Mouse (Mus musculus) gastrocnemius, postnatal 36 days (tissue): ENCODE data around the gene Kcnq5. TPM values are rescaled to one million over a fixed set of nuclear protein-coding genes. Genes with fewer than 3 reads are reported as not detected.

Experiments used
- DNase-seq, 2 experiments: peaks; one replicate each; pipeline ENCODE4 v3.0.0; 2022
- intact Hi-C: fragments of 180-260 bp; cut with DNase I; formaldehyde crosslinking; loops from one replicate; pipeline ENCODE4 v1.15.1; 2025
- long read RNA-seq, 2 experiments: library from polyadenylated mRNA; stranded (forward); transcript quantifications; one replicate each; pipeline ENCODE4 v2.0.0; 2021
- total RNA-seq, 2 experiments: library from RNA; stranded (reverse); gene quantifications; 2 replicates each; pipeline ENCODE4 v1.2.3; 2021

The Kcnq5 gene
- 1 to 10 TPM; 5.4 to 8.2 TPM for total RNA-seq
- long read RNA-seq, experiment 1, partial matches to known transcripts = 0 of 4 reads
- long read RNA-seq, experiment 1, other reads (novel, unspliced or antisense) = 4 of 4 reads
- long read RNA-seq, experiment 2, partial matches to known transcripts = 0 of 1 reads
- long read RNA-seq, experiment 2, other reads (novel, unspliced or antisense) = 1 of 1 reads

DNA sequence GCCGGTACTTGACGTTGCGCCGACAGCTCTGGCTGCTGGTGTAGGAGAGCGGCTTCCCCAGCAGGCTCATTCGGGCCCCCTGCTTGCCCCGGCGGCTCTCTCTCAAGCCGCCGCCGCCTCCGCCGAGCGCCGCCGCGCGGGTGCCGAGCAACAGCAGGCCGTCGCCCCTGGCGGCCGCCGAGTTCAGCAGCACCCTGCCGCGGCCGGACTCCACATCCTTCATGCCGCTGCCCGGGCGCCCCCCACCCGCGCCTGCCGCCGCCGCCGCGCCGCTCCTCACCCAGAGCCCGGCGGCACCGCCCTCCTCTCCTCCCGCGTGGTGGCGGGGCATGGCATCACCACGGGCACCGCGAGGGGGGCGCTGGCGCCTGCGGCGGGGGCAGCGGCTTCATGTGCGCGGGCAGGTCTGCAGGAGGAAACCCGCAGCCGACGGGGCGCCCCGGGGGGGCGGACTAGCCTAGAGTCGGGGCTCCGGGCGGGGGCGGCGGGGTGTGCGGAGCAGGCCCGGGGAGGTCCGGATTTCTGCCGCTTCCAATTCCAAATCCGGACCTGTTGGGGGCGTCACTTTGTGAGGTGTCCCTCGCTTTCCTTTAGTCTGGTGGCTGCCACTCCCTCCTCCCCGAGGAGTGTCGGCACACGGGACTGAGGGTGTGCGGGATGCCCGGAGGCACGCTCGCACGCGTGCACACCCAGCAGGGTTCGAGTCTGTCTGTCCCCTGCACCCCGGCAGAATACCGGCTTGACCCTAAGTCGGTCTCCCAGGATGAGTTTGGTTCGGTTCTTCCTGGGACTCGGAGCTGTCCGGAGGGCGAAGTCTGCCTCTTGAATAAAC lies at the start of gene Kcnq5:
Gene Kcnq5 (minus strand): TSS at position 692 of the 832 bp plus-strand sequence.
- peak; percentile 16 to 38 for DNase-seq
- intact Hi-C loops = loop anchor here (5.0 kb wide), 1 partner anchor 429 kb away; no protein-coding TSS in a partner anchor

DNA sequence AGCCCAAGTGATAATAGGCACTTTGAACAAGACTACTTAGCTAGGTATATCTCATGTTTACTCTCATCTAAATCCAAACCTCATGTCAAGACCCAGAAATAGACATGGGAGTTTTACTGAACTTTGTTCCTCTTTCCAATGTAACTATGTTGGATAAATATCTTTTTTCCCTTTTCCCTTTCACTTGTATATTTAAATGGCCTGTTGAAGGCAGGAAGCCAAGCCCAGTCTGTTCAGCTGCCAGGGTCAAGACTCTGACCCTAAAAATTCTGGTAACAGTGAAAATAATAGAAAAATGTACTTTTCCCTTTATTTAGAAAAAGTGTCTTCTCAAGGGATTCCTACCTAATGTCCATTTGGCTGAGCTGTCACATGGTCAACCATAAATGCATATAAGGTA lies 18.0 kb upstream of the Kcnq5 start:
- intact Hi-C loops = no loop called here
- DNase-seq = no peak

DNA sequence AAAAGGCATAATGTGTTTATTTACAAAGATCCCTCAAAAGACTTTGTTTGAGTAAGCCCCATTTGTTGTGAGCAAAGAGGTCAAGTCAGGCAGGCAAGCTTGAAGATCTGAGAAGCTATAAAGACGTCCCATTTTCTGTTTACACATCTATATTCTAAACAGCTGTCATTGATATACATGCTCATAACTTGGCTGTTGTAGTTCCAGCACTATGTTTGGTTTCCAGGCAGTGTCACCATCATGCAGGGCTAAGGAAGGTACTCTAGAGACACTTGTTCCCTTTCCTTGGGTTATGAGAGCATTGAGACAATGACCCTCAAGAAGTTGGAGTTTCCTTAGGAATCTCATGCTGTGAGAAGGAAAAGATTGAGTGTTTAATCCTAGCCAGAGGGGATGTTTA lies 17.6 kb upstream of the Kcnq5 start:
- intact Hi-C loops = no loop called here
- DNase-seq = no peak

DNA sequence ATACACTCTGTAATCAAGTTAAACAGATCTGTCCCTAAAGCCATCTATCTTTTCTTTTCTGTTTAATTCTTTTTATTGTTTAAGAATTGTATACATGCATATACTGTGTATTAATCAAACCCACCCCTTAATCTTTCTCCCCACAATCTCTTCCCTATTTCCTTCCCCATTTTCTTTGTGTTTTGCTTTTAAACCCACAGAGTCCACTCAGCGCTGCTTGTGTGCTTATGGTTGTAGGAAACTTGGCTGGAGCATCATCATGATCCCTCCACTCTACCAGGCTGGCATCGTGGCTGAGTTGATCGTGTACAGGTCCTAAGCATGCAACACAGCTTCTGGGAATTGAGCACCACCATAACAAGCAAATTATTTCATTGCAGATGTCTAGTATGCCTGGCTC lies 12.3 kb upstream of the Kcnq5 start:
- intact Hi-C loops = no loop called here
- DNase-seq = no peak

DNA sequence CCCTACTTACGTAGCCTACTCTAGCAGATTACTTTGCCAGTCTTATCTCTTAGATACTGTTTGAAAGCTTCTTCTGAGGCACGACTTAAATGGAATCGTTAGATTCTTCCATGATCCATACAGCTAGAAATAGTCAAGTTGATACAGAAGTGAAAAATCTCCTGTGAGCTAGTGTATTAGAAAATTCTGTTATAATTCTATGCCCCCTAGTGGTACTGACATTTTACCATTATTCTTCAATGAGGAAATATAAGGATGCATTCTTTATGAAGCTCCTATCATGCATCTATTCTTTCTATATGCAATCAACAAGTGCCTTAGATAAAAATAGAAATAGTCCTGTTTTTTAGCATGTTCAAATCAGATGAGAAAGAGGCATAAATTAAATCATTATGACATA lies 5.4 kb upstream of the Kcnq5 start:
- no peak for DNase-seq
- intact Hi-C loops = loop anchor here (2.0 kb wide), 1 partner anchor 556 kb away; no protein-coding TSS in a partner anchor

DNA sequence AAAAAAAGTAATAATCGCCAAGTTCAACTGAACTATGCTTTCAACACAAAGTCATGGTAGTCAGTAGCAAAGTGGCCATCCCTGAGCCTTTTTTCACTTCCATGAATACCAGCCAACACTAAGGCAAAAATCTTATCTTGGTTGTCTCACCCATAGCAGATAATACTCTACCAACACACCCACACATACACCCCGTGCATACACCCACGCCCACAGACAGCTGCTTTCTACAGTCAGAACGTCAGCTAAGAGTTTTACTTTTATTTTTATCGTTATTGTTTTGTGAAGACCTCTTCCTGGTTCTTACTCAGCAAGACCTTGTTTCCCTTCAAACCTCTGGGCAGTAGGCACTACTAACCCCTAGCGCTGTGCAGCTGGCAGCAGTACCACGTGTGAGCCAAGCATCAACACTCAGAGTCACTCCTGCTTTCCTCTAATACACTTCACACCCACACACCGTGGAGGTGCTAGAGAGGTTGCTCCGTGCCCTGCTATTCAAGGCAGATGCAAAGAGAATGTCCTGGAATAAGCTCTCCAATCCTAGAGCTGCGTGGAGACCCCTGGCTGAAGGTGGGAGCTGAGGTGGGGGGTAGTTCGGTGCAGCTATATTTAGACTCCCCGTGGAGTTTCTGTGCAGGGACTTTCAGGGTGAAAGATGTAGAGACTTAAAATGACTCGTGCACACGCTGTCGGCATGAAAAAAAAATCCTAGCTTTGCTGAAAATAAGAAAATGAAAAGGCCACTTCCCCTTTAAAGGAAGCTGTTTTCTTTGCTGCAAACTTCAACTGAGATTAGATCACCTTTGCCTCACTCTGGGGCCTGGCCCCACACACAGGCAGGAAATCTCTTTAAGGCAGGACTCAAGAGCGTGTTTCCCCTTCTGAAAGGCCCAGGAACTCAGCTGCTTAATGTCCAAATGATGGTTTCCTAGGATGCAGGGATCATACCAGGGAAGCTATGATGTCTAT lies 1.4 kb upstream of the Kcnq5 start:
- intact Hi-C loops = loop anchor here (5.0 kb wide), 1 partner anchor 431 kb away; no protein-coding TSS in a partner anchor
- DNase-seq = no peak

DNA sequence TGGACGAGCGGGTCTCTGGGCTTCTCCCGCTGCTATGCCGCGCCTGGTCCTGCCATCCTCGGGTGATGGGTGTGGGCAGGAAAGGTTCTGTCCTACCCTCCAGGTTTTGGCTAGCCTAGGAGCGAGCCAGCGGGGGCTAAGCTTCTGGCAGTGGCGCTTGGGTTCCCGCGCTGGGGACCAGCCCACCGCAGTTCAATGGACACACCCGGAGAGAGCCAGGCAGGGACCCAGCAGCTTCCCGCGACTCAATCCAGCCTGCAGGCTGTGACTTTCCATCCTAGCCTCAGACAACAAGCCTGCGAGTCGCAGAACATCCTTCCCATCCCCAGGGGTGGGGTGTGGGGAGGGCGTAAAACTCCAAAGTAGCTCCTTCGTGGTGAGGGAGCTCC lies 335 bp upstream of the Kcnq5 start:
- intact Hi-C loops = loop anchor here (5.0 kb wide), 1 partner anchor 430 kb away; no protein-coding TSS in a partner anchor
- peak in 1 of 2 experiments; percentile 17 for DNase-seq

DNA sequence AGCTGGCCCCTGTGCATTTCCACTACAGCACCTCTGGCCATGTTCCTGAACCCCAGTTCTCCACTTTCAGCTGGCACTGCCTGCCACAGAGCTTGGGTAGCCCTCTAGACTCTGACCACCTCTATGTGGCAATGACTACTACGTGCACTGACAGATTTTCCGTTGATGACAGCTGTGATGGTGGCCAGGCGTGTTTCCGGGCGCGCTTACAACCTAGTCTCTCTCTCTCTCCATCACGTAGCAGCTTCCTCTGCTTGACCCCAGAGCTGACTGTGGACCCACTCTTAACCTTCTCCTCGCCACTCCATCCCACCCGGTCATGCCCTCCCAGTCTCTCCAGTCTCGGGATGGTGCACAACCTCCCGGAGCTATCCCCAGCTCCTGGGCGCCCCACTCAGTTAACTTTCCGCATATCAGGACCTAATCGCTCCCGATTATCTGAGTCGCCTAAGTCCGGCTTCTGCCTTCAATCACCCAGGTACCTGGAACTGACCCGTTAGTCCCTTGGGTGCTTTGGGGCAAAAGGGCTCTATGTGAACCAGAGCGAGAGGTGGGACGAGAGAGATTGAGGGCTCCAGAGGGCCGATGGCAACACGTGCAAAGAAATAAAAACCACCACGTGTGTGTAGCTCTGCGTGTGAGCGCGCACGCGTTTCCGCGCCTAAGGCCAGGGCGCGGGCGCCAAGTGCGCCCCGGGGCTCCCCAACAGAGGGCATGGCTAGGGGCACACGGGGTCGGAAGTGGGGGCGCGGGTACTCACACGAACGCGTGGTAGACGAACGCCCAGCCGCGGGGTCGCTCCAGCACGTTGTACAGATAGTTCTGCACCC lies 1.1 kb downstream of the Kcnq5 start:
- DNase-seq = peak in 1 of 2 experiments; percentile 17
- intact Hi-C loops = loop anchor here (5.0 kb wide), 1 partner anchor 428 kb away; no protein-coding TSS in a partner anchor

DNA sequence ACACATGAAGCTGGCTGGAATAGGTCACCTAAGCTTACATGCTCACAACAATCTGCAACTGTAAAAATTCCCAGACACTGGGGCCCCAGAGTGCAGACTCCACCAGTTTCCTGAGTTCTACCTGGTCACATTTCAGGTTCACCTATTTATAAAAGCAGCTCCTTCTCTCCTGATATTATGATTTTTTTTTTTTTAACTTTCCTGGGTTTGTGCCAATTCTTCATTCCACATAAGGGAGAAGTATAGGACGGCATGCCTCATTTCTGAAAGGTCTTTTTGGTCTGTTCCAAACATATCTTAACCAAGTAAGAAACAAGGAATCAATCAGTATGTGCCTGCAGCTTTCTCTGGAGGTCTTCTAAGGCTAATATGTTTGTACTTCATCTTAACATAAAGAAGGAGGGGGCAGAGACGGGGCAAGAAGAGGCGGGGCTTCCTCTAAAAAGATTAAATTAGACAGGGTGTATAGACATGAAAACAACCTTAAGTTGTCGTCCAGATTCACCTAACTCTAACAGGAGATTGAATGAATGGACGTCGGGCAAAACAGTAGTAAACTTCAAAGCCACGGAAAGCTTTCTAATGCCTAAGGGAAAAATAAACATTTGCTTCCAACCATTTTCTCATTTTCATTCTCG lies 2.0 kb downstream of the Kcnq5 start:
- intact Hi-C loops = loop anchor here (5.0 kb wide), 1 partner anchor 427 kb away; no protein-coding TSS in a partner anchor
- DNase-seq = no peak

DNA sequence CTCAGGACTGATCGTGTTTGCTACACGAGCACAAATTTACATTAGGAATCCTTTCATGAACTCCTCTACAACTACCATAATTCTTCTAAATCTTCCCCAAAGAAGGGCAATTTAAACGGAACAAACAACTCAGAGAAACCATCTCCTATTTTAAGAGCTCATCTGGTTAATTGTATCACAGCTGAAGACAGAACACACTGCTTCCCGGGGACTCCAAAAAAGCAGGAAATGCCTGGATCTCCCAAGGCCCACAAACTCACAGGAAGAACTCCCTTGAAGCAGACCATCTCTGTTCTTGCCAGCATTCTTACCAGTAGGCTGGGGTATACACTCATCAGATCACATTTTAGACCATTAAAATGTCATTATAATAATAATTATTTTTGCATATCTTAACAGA lies 3.7 kb downstream of the Kcnq5 start:
- DNase-seq = no peak
- intact Hi-C loops = no loop called here

DNA sequence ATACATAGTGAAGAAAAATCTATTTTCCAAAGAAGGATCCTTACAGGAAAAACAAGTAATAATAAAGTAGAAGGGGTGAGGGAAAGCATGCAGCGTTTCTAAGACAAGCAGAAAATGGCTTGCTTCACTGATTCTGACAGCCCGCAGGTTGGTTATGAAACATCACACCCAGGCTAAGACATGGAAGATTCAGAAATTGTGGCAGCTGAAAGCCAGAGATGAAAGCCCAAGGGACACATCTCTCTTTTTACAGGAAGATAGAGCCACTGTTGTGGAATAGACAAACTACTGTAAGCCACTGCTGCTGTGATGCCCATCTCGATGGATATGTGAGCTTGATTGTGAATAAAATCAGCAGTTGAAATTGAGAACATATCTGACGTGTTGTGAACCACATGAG lies 20.9 kb downstream of the Kcnq5 start:
- no peak for DNase-seq
- intact Hi-C loops = no loop called here

DNA sequence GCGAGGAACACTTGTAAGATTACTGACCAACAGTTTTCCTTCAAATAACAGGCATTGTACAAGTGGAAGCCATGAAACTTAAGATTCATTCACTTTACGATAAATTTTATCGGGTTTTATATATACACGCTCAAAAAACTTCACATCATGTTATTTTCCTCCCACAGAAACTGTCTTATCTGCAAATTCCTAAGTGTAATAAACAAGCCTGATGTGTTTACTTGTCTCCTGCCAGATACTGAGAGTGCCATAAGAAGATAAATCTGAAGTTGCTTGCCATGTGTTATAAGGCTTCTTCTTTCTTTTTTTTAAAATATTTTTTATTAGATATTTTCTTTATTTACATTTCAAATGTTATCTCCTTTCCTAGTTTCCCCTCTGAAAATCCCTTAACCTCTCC lies 34.6 kb downstream of the Kcnq5 start:
- DNase-seq = no peak
- intact Hi-C loops = no loop called here

DNA sequence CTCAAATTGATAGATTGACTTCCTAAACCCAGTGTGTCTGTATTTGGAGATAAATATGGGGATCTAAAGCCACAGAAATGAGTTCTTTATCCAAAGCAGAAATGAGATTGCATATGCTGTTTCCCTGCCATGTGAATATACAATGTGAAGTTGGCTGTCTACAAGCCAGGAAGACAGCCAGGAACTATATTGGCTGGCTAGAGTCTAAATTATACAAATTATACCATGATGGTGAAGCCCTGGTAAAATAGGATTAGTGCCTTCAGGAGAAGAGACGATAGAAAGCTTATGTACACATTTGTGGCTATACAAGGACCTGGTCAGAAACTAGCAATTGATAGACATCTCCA lies 38.5 kb downstream of the Kcnq5 start:
- intact Hi-C loops = no loop called here
- DNase-seq = no peak

DNA sequence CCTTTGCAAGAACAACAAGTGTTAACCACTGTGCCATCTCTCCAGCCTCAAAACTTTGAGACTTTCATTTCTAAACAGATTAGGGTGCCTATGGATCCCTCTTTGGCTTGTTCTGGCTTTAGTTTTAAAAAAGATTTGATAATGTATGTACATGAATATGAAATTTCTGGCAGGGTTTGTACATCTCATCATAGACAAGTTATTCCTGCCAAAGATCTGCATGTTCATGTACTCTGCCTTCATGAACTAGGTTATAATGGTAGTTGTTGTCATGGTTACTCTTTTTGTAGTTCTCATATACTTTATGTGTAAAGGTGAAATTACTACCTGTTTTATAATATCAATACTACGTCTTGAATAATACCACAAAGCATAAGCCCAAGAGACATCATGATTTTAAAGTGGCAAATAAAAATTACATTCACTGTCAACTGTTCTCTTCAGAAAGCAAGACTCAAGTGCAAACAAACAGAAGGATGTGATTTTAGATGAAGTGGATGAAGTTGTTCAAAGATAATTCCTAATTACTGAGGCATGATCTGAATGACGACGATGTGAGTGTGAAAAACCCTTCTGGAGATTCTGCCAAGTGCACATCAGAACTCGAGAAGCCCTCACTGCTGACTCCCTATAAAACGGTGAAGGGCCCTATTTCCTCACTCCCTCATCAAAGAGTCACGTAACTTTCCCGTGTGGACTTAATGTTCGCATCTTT lies 39.0 kb downstream of the Kcnq5 start:
- intact Hi-C loops = no loop called here
- no peak for DNase-seq

DNA sequence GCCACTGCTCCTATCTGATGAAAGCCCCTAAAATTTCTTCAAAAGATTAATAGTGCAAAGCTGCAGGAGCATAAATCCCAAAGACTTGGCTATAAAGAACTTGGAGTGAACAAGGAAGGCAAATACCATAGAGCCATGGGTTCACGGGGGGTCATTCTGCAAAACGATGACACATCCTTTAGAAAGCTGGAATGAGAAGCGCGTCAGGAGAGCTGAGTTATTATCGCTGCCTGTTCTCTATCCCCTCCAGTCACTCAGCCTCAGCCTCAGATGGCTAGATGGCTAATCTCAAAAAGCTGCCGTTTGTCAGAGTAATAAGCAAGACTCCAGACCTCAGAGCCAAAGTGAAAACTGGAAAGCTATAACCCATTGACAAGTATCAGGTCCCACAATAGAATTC lies 42.5 kb downstream of the Kcnq5 start:
- DNase-seq = no peak
- intact Hi-C loops = no loop called here

DNA sequence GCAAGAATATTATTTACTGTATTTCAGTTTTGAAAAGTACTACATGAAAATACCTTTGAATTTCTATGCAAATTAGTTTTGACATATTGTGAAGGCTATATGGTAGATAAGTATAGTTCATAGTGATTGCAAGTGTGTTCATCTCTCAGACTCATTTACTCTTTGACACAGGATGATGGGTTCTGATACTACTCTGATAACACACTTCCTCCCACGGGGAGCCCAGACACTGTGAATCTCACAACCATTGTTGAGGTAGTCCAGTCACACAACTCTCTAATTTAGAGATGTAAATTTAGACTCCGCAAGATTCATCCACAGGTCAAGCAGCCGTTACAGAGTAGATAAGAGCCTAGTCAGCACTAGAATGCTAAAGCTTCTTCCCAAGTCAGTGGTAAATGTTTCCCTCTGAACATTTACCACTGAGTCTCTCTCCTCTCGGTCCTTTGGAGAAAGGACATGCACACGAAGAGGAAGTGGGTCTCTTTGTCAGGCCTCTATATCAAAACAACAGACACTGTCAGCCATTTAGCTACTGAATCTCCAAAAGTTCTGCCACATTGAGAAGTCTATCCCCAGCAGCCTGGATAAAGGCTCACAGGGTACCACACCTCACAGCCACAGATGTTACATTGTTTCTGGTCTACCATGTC lies 65.5 kb downstream of the Kcnq5 start:
- intact Hi-C loops = no loop called here
- no peak for DNase-seq

DNA sequence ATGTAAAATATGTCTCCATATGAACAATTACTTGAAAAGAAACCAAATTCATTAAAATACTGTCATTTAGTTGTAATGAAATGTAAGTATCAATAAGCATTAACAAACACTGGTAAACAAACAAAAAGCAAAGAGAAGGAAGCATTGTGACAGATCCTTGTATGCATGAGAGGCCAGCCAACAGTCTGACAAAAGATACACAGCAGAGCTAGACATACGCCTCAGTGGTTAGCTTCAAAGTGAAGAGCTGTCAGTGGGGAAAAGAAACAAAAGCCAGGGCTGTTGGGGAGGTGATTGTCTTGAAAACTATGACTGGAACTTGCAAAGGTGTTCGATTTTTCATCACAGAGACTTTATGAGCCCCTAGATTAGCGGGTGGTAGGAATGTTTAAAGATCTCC lies 78.0 kb downstream of the Kcnq5 start:
- DNase-seq = no peak
- intact Hi-C loops = no loop called here

DNA sequence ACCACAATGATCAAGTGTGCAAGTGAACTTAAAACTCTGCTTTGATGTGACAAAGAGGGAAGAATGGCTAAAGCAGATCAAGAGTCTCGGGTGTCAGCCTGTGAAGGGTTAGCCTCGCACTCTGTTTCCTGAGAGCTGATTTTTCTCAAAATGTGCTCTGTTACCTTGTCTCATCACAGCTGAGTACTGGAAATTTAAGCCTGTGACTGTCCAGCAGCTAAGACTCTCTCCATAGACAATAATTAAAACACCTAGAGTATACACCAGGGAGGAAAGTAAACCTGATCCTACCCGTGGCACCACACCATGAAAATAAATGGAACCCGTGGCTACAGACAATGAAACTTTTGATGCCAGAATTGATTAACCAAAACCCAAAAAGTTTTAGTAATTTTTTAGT lies 90.9 kb downstream of the Kcnq5 start:
- DNase-seq = no peak
- intact Hi-C loops = no loop called here
